Mouse (Mus musculus) T-cell, adult 2 months (primary cell): ENCODE data around the gene 4930522H14Rik.
A peak's percentile ranks its signal among the peaks of the same experiment; 100 is the strongest.

Experiments
- DNase-seq: peaks from one replicate; pipeline ENCODE4 v3.0.0; 2022; ENCODE audit warnings: low spot score

The 4930522H14Rik gene

DNA sequence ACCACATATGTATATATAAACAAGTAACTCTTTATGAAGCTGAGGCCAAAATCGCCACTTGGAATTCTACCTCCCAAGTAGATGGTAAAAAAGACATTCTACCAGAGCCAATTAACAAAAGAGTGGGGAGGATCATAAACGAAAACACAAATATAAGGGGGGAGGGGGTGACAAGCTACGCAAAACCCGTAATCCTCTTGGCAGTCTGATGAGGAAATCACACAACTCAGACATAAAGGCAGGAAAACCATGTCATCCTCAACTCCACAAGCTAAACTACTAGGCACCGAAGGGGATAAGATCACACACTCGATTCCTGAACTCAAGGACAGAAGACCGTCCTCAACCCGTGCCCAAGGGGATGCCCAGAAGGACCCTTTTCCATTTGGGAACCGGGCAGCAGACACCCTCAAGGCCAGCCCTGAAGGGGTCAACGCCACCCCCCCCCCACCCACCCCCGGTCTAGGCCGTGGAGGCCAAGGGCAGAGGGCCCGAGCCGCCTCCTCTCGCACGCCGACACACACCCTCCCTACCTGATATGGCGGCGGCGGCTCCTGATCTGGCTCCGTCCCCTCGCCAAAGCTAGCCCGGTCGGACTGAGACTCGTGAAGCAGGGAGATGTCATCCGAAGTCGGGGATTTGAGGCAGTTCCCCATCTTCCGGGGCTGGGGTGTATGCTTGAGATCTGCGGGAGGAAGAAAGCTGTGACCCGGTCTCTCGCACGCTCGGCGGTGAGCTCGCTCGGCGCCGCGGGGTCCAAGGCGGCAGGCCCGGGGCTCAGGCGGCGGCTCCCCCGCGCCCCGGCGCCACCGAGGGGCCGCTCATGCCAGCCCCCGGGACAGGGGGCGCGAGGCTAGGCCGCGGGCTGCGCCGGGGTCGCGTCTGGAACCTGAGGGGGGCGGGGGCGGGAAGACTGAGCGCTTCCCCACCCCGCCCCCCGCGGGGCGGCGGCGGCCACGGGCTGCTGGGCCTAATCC is 55.2 kb downstream of the 4930522H14Rik start:
- DNase-seq: peak; percentile 33

DNA sequence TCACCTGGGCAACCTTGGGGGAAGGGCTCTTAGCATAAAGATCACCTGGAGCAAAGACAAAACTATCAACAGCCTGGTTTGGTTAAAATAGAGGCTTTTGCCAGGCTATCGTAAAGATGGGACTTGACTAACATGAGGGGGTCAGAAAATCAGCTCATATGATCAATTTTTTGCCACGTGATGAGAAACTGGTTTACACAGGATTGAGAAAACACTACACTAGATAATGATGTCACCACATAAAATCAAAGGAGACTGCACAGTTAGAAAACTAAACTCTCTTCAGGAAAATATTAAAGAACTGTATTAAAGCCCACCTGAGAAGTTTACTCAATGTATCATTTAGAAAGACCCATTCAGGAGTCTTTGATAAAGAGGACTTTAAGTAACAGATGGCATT is 56.0 kb downstream of the 4930522H14Rik start:
- DNase-seq: no peak

- DNase-seq: no peak
Observed at GRCm38 (mm10) chr4:109472566-109472965, 58.5 kb downstream of the 4930522H14Rik start.

DNA sequence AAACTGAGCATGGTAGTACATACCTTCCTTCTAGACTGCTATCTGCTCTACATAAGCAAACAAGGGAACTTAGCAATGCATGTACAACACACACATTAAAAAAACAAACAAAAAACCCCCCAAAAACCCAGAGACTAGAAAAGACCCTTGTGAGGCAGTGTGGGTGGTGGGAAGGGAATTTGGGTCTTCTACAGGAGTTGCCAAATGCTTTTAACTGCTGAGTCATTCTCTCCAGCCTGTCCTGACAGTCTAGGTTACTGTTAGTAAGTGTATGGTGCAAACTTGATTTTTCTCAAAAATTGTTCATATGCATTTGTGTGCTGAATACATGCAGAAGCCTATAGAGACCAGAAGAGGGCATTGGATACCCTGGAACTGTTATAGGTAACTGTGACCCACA is 59.5 kb downstream of the 4930522H14Rik start:
- DNase-seq: no peak

DNA sequence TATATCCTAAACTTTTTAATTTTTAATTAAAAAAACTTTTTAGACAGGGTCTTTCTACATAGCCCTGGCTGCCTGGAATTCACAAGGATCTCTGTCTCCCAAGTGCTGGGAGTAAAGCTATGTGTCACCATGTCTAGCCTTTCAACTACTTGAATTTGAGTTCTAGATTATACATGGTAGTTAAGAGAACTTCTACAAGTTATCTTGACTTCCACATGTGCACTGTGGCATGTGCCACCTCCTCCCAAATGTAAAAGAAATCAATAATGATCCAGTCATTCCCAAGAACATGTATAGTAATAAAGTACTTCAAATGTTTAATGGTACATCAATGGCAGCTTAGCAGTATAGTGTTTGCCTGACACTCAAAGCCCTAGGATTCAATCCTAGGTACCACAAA is 63.4 kb downstream of the 4930522H14Rik start:
- no peak for DNase-seq

GRCm38 (mm10) chr4:109463892-109464291 is 67.2 kb downstream of the 4930522H14Rik start:
- no peak for DNase-seq

DNA sequence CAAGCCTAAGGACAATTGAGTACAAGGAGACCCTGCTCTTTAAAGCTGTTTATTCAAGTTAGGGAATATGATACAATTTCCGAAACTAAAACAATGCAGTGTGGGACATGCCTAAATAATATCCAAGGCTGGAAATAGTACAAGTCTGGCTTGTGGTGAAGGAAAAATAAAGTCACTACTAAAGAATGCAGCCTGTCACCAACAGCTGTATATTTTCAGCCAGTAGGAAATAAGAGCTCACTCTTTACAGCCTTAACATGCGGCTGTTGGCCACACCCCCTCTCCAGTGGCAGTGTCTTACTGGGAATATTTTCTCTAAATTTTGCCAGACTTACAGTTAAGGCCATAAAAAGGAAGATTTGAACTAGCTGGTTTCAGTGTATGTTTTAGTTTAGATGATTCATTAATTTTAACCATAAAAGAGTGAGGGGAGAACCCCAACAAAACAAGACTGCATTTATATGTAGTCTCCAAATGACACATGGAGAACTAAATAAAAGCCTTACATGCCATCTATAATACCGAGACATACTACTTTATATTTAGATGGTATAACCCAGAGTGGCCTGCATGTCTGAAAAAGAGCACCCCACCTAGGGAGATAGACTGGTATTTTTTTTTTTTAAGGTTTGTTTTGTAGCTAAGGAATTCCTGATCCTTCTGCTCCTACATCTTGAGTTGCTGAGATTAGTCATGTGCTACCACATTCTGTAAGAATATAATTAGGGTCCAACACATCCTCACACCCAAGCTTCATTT is 70.5 kb downstream of the 4930522H14Rik start:
- no peak for DNase-seq

- no peak for DNase-seq
Observed at GRCm38 (mm10) chr4:109456821-109457220, 74.3 kb downstream of the 4930522H14Rik start.
